Mouse (Mus musculus): Measurements from ENCODE around the gene Atg4d. TPM values are rescaled to one million over a fixed set of nuclear protein-coding genes. Genes with fewer than 3 reads are reported as not detected.

The Atg4d gene
- 39.8 TPM for polyA plus RNA-seq (2012; fragmentation: generic; extraction: Trizol)

DNA sequence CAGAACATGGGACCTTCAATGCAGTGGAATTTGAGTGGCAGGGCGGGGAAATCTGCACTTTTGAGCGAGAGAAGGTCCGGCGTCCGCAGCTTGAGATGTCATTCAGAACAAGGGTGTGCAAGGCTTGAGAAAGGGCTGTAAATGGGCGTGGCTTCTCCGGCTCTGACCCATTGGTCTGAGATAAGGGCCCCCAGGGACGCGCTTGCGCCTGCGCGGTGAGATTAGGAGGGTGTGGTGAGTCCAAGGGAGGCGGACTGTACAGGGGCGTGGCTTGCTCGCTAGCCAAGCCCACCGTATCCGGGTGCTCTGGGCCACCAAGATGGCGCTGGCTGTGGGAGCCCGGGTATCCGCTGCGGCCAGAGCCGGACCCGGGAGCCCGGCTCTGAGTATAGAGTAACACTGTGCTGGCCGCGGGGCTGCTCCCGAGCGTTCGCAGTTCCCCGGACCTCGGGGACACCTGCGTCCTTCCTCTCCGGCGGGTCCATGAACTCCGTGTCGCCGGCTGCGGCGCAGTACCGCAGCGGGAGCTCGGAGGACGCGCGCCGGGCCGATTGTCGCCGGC, at the start of gene Atg4d:
Gene Atg4d, plus strand, starts transcription at position 294 of the 562 bp plus-strand sequence.
- Histone ChIP-seq H3K36me3 (ENCODE audit: control insufficient read depth, insufficient read depth) (no peaks in the 10 kb centered on the region), H3K27me3 (ENCODE audit: control insufficient read depth, insufficient read depth, insufficient read length) (no peaks in the 10 kb centered on the region), H3ac (ENCODE audit: control insufficient read depth, insufficient read length) (peak within 1 kb of the TSS; percentile 69), H3K4me3 (peak within 1 kb of the TSS; percentile 66), H3K79me2 (ENCODE audit: control insufficient read depth, insufficient read depth) (peaks cover 16% of the 10 kb centered on the region), H3K4me2 (ENCODE audit: low read depth) (peak within 1 kb of the TSS; percentile 100)
- TF ChIP-seq POLR2AphosphoS2 (IDR thresholded peaks at IDR 0.05; ENCODE audit: insufficient read length, low read depth): peak; percentile 91
- no peak for TF ChIP-seq REST (IDR thresholded peaks at IDR 0.05; ENCODE audit: insufficient read depth, insufficient read length)
- TF ChIP-seq MYOG (IDR thresholded peaks at IDR 0.05; ENCODE audit: control insufficient read depth in 1 of 3, insufficient read depth in 1 of 3, insufficient read length in 2 of 3, low read depth in 2 of 3): no peak
- TF ChIP-seq MAX (IDR thresholded peaks at IDR 0.05; ENCODE audit: low read depth): no peak
- TF ChIP-seq TCF12 (IDR thresholded peaks at IDR 0.05; ENCODE audit: insufficient read depth, poor library complexity, severe bottlenecking): no peak
- peak; percentile 54 for TF ChIP-seq SRF (IDR thresholded peaks at IDR 0.05; ENCODE audit: control insufficient read depth, insufficient read length, low read depth)
- TF ChIP-seq CEBPB (IDR thresholded peaks at IDR 0.05; ENCODE audit: insufficient read depth, poor library complexity, severe bottlenecking): no peak
- TF ChIP-seq MYOD1 (IDR thresholded peaks at IDR 0.05; ENCODE audit: control insufficient read depth in 1 of 3, insufficient read length in 2 of 3, low read depth in 2 of 3): no peak
- TF ChIP-seq USF1 (IDR thresholded peaks at IDR 0.05; ENCODE audit: low read depth): no peak
- TF ChIP-seq E2F4 (IDR thresholded peaks at IDR 0.05; ENCODE audit: insufficient read depth): no peak
- TF ChIP-seq POLR2A (IDR thresholded peaks at IDR 0.05; ENCODE audit: insufficient read length, low read depth): peak; percentile 85

DNA sequence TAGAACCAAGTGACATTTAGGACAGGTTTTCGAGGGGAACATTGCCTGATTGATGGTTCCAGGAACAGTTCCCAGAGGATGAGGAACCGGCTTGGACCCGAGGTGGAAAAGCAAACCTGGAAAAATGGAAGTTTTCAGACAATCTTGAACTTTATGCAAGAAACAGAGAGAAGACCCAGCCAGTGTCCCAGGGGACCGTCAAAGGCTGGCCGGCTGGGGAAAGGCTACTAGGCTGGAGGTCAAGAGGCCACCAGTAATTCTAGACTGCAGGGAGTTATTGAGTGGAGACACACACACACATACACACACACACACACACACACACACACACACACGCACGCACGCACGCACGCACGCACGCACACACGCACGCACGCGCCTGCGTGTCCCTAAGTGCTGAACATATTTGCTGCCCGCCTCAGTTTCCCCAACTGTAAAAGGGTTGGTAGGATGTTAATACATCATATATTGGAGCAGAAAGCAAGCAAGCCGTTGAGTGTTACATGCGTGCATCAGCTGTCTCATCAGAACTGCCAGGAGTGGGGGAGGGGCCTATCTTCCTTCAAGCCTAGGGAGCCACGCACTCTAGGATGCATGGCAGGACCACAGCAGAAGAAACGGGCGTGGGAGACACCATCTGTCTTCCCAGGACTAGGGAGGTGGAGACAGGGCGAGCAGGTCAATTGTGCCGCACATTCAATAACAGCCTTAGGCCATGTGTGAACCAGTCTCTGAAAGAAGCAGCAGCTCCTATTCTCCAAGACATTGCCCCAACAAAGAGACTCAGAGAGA, 48.8 kb upstream of the Atg4d start:
- H3K4me2 ChIP-seq (ENCODE audit: low read depth): no peak overlapping the region
- no peaks in the 10 kb centered on the region for H3K36me3 ChIP-seq (ENCODE audit: control insufficient read depth, insufficient read depth)
- no peak overlapping the region for H3ac ChIP-seq (ENCODE audit: control insufficient read depth, insufficient read length)
- TF ChIP-seq USF1 (IDR thresholded peaks at IDR 0.05; ENCODE audit: low read depth) (no peak), MAX (IDR thresholded peaks at IDR 0.05; ENCODE audit: low read depth) (no peak), SRF (IDR thresholded peaks at IDR 0.05; ENCODE audit: control insufficient read depth, insufficient read length, low read depth) (no peak), TCF3 (IDR thresholded peaks at IDR 0.05; ENCODE audit: insufficient read length, low read depth) (no peak), MYOG (IDR thresholded peaks at IDR 0.05; ENCODE audit: control insufficient read depth in 1 of 3, insufficient read depth in 1 of 3, insufficient read length in 2 of 3, low read depth in 2 of 3) (no peak), CEBPB (IDR thresholded peaks at IDR 0.05; ENCODE audit: insufficient read depth, poor library complexity, severe bottlenecking) (no peak), MYOD1 (IDR thresholded peaks at IDR 0.05; ENCODE audit: control insufficient read depth in 1 of 3, insufficient read length in 2 of 3, low read depth in 2 of 3) (no peak), E2F4 (IDR thresholded peaks at IDR 0.05; ENCODE audit: insufficient read depth) (no peak), POLR2A (IDR thresholded peaks at IDR 0.05; ENCODE audit: insufficient read length, low read depth) (no peak), TCF12 (IDR thresholded peaks at IDR 0.05; ENCODE audit: insufficient read depth, poor library complexity, severe bottlenecking) (no peak), POLR2AphosphoS2 (IDR thresholded peaks at IDR 0.05; ENCODE audit: insufficient read length, low read depth) (no peak), REST (IDR thresholded peaks at IDR 0.05; ENCODE audit: insufficient read depth, insufficient read length) (no peak)
- H3K4me3 ChIP-seq: no peak overlapping the region
- no peaks in the 10 kb centered on the region for H3K27me3 ChIP-seq (ENCODE audit: control insufficient read depth, insufficient read depth, insufficient read length)
- H3K79me2 ChIP-seq (ENCODE audit: control insufficient read depth, insufficient read depth): no peaks in the 10 kb centered on the region

DNA sequence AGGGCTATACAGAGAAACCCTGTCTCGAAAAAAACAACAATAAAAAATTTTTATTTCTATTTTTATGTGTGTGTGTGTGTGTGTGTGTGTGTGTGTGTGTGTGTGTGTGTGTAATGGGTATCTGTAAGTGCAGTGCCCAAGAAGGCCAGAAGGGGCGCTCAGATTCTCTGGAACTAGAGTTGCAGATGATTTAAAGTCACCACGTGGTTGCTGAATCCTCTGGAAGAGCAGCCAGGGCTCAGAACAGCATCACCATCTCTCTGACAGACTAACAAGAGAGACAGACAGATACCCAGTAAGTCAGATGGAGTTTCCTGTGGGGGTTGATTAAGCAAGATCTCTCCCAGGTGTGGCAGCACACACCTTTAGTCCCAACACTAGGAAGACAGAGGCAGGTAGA, 45.3 kb upstream of the Atg4d start:
- no peak for TF ChIP-seq MYOD1 (IDR thresholded peaks at IDR 0.05; ENCODE audit: control insufficient read depth in 1 of 3, insufficient read length in 2 of 3, low read depth in 2 of 3)
- no peak for TF ChIP-seq POLR2AphosphoS2 (IDR thresholded peaks at IDR 0.05; ENCODE audit: insufficient read length, low read depth)
- no peak for TF ChIP-seq MAX (IDR thresholded peaks at IDR 0.05; ENCODE audit: low read depth)
- TF ChIP-seq MYOG (IDR thresholded peaks at IDR 0.05; ENCODE audit: control insufficient read depth in 1 of 3, insufficient read depth in 1 of 3, insufficient read length in 2 of 3, low read depth in 2 of 3): no peak
- no peak for TF ChIP-seq TCF3 (IDR thresholded peaks at IDR 0.05; ENCODE audit: insufficient read length, low read depth)
- no peak for TF ChIP-seq TCF12 (IDR thresholded peaks at IDR 0.05; ENCODE audit: insufficient read depth, poor library complexity, severe bottlenecking)
- TF ChIP-seq E2F4 (IDR thresholded peaks at IDR 0.05; ENCODE audit: insufficient read depth): no peak
- no peak for TF ChIP-seq SRF (IDR thresholded peaks at IDR 0.05; ENCODE audit: control insufficient read depth, insufficient read length, low read depth)
- no peak for TF ChIP-seq POLR2A (IDR thresholded peaks at IDR 0.05; ENCODE audit: insufficient read length, low read depth)
- TF ChIP-seq REST (IDR thresholded peaks at IDR 0.05; ENCODE audit: insufficient read depth, insufficient read length): no peak
- TF ChIP-seq USF1 (IDR thresholded peaks at IDR 0.05; ENCODE audit: low read depth): no peak
- no peak for TF ChIP-seq CEBPB (IDR thresholded peaks at IDR 0.05; ENCODE audit: insufficient read depth, poor library complexity, severe bottlenecking)
- H3K79me2 ChIP-seq (ENCODE audit: control insufficient read depth, insufficient read depth): no peaks in the 10 kb centered on the region
- H3K27me3 ChIP-seq (ENCODE audit: control insufficient read depth, insufficient read depth, insufficient read length): no peaks in the 10 kb centered on the region
- H3K36me3 ChIP-seq (ENCODE audit: control insufficient read depth, insufficient read depth): no peaks in the 10 kb centered on the region
- H3ac ChIP-seq (ENCODE audit: control insufficient read depth, insufficient read length): no peak overlapping the region
- no peak overlapping the region for H3K4me2 ChIP-seq (ENCODE audit: low read depth)
- H3K4me3 ChIP-seq: no peak overlapping the region

DNA sequence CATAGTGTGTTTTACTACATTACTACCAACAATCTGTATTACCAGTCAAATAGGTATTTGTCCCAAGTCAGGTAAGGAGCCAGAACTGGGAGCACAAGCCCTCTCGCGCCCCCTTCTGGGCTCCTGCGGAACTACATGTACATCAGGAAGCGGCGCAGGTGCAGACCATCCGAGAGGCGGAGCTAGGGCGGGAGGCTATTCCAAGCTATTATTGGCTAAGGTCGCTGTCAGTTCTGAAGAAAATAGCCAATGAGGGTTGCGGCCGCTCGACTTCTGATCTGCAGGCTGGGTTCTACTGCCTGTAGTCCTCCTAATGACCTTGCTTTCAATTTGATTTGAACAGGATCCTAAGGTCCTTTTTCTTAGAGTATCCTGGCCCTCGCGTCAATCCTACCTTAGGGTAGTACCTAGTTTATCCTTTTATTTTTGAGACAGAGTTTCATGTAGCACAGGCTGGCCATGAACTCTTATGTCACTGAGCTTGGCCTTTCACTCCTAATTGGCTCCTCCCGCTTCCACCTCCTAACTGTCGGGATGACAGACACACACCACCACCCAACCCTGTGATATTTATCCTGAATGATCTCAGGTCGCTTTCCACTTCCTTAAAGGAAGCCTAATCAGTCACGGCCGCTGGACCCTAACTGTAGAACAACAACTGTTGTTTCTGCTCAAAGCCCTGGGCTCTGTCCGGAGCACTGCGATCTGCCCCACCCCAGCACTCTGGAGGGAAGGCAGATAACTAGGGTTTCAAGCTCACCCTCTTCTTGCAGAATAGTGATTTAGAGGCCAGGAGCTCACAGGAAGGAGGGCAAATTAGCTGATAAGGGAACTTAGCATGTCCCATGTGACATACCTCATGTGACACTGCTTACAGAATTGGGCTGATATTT, 44.4 kb upstream of the Atg4d start:
- no peak overlapping the region for H3K4me3 ChIP-seq

More for the DNA sequence above, 44.4 kb upstream of the Atg4d start:
- H3ac ChIP-seq (ENCODE audit: control insufficient read depth, insufficient read length): no peak overlapping the region
- H3K27me3 ChIP-seq (ENCODE audit: control insufficient read depth, insufficient read depth, insufficient read length): no peaks in the 10 kb centered on the region
- no peaks in the 10 kb centered on the region for H3K36me3 ChIP-seq (ENCODE audit: control insufficient read depth, insufficient read depth)
- TF ChIP-seq TCF3 (IDR thresholded peaks at IDR 0.05; ENCODE audit: insufficient read length, low read depth) (no peak), CEBPB (IDR thresholded peaks at IDR 0.05; ENCODE audit: insufficient read depth, poor library complexity, severe bottlenecking) (no peak), TCF12 (IDR thresholded peaks at IDR 0.05; ENCODE audit: insufficient read depth, poor library complexity, severe bottlenecking) (no peak), USF1 (IDR thresholded peaks at IDR 0.05; ENCODE audit: low read depth) (no peak)
- H3K4me2 ChIP-seq (ENCODE audit: low read depth): peak overlapping the region; percentile 59
- H3K79me2 ChIP-seq (ENCODE audit: control insufficient read depth, insufficient read depth): no peaks in the 10 kb centered on the region

Measured in myocyte (in vitro differentiated cells).